Mouse (Mus musculus): Measurements from ENCODE around the gene Vmn1r104. TPM values are rescaled to one million over a fixed set of nuclear protein-coding genes. Genes with fewer than 3 reads are reported as not detected.
"Not testable (repeated sequence)": the region's sequence is repeated elsewhere in the genome, so short reads cannot be mapped to it uniquely, and the experiment has no call there.

The Vmn1r104 gene
- total RNA-seq (2014; fragmentation: Nextera tagmentation) (not detected in 2 replicates), total RNA-seq (2017) (not detected in 2 replicates)

- ATAC-seq (replicated peaks; ENCODE audit: low FRiP score, low TSS enrichment, poor library complexity, severe bottlenecking) = not testable (repeated sequence)
Measured at GRCm38 (mm10) chr7:20533537-20533936, at the start of gene Vmn1r104. Gene Vmn1r104, plus strand, starts transcription at chr7:20533837.

- ATAC-seq (replicated peaks; ENCODE audit: low FRiP score, low TSS enrichment, poor library complexity, severe bottlenecking) = not testable (repeated sequence)
Measured at GRCm38 (mm10) chr7:20510434-20510833, 23.2 kb upstream of the Vmn1r104 start, which contains the start of gene Vmn1r103. Gene Vmn1r103, minus strand, starts transcription at chr7:20510534.

GRCm38 (mm10) chr7:20545657-20546056 lies 12.0 kb downstream of the Vmn1r104 start, which contains the start of gene Gm5726:
Gene Gm5726, minus strand, starts transcription at chr7:20545757.
- ATAC-seq (replicated peaks; ENCODE audit: low FRiP score, low TSS enrichment, poor library complexity, severe bottlenecking) = not testable (repeated sequence)

GRCm38 (mm10) chr7:20576141-20576540 lies 42.5 kb downstream of the Vmn1r104 start, which contains the start of gene Gm4141:
Gene Gm4141, minus strand, starts transcription at chr7:20576241.
- not testable (repeated sequence) for ATAC-seq (replicated peaks; ENCODE audit: low FRiP score, low TSS enrichment, poor library complexity, severe bottlenecking)

Other genes with a start within 250 kb of the Vmn1r104 start
- gene Gm4133, start 199.8 kb upstream of the Vmn1r104 start, total RNA-seq (2014; fragmentation: Nextera tagmentation) = not detected in 2 replicates
- gene Gm4133, start 199.8 kb upstream of the Vmn1r104 start, total RNA-seq (2017) = not detected in 2 replicates
- not detected in 2 replicates for gene Gm5728, start 158.4 kb upstream of the Vmn1r104 start, total RNA-seq (2014; fragmentation: Nextera tagmentation)
- not detected in 2 replicates for gene Gm5728, start 158.4 kb upstream of the Vmn1r104 start, total RNA-seq (2017)
- not detected in 2 replicates for gene Vmn1r100, start 115.9 kb upstream of the Vmn1r104 start, total RNA-seq (2014; fragmentation: Nextera tagmentation)
- not detected in 2 replicates for gene Vmn1r100, start 115.9 kb upstream of the Vmn1r104 start, total RNA-seq (2017)
- not detected in 2 replicates for gene Vmn1r101, start 91.2 kb upstream of the Vmn1r104 start, total RNA-seq (2014; fragmentation: Nextera tagmentation)
- not detected in 2 replicates for gene Vmn1r101, start 91.2 kb upstream of the Vmn1r104 start, total RNA-seq (2017)
- gene Gm10670, start 58.9 kb upstream of the Vmn1r104 start, total RNA-seq (2014; fragmentation: Nextera tagmentation) = not detected in 2 replicates
- gene Gm10670, start 58.9 kb upstream of the Vmn1r104 start, total RNA-seq (2017) = not detected in 2 replicates
- gene Vmn1r103, start 23.3 kb upstream of the Vmn1r104 start, total RNA-seq (2014; fragmentation: Nextera tagmentation) = not detected in 2 replicates
- not detected in 2 replicates for gene Vmn1r103, start 23.3 kb upstream of the Vmn1r104 start, total RNA-seq (2017)
- gene Gm5726, start 11.9 kb downstream of the Vmn1r104 start, total RNA-seq (2014; fragmentation: Nextera tagmentation) = not detected in 2 replicates
- gene Gm5726, start 11.9 kb downstream of the Vmn1r104 start, total RNA-seq (2017) = not detected in 2 replicates
- gene Gm4141, start 42.4 kb downstream of the Vmn1r104 start, total RNA-seq (2014; fragmentation: Nextera tagmentation) = not detected in 2 replicates
- gene Gm4141, start 42.4 kb downstream of the Vmn1r104 start, total RNA-seq (2017) = not detected in 2 replicates
- gene Gm4513, start 65.2 kb downstream of the Vmn1r104 start, total RNA-seq (2014; fragmentation: Nextera tagmentation) = not detected in 2 replicates
- gene Gm4513, start 65.2 kb downstream of the Vmn1r104 start, total RNA-seq (2017) = not detected in 2 replicates
- not detected in 2 replicates for gene Vmn1r107, start 135.1 kb downstream of the Vmn1r104 start, total RNA-seq (2014; fragmentation: Nextera tagmentation)
- not detected in 2 replicates for gene Vmn1r107, start 135.1 kb downstream of the Vmn1r104 start, total RNA-seq (2017)
- not detected in 2 replicates for gene Vmn1r111, start 169.4 kb downstream of the Vmn1r104 start, total RNA-seq (2014; fragmentation: Nextera tagmentation)
- gene Vmn1r111, start 169.4 kb downstream of the Vmn1r104 start, total RNA-seq (2017) = not detected in 2 replicates
- gene Gm10668, start 196.8 kb downstream of the Vmn1r104 start, total RNA-seq (2014; fragmentation: Nextera tagmentation) = not detected in 2 replicates
- not detected in 2 replicates for gene Gm10668, start 196.8 kb downstream of the Vmn1r104 start, total RNA-seq (2017)
- not detected in 2 replicates for gene Vmn1r112, start 237.3 kb downstream of the Vmn1r104 start, total RNA-seq (2014; fragmentation: Nextera tagmentation)
- not detected in 2 replicates for gene Vmn1r112, start 237.3 kb downstream of the Vmn1r104 start, total RNA-seq (2017)